Mouse (Mus musculus) cerebellum, adult 9-11 months (tissue): ENCODE data around the gene Wbp4.

Experiments
- DNase-seq: peaks from one replicate; pipeline ENCODE4 v3.0.0; 2022

Wbp4 gene

DNA sequence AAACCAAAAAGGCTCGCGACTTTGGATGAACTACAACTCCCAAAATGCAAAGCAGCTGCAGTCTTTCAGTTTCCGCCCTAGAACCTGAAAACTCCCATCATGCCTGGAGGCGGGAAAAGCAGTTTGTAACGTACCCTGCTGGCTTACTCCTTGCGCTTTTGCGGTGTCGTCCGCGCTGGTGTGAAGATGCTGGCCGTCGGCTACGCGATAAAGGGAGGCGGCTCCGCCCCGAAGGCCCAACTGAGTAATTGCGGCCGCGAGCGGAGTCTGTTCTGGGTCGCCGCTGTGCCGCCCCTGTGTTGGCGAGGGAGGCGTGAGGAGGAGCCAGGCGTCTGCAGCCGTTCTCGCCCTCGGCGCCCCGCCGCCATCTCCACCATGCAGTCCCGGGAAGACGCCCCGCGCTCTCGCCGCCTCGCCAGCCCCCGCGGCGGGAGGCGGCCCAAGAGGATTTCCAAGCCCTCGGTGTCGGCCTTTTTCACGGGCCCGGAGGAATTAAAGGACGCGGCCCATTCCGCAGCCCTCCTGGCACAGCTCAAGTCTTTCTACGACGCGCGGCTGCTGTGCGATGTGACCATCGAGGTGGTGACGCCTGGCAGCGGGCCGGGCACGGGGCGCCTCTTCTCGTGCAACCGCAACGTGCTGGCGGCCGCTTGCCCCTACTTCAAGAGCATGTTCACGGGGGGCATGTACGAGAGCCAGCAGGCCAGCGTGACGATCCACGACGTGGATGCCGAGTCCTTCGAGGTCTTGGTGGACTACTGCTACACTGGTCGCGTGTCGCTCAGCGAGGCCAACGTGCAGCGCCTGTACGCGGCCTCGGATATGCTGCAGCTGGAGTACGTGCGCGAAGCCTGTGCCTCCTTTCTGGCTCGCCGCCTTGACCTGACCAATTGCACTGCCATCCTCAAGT lies 29.4 kb downstream of the Wbp4 start, which contains the start of gene Kbtbd6:
Gene Kbtbd6 (plus strand): TSS at position 155 of the 910 bp plus-strand sequence.
- peak; percentile 78 for DNase-seq

DNA sequence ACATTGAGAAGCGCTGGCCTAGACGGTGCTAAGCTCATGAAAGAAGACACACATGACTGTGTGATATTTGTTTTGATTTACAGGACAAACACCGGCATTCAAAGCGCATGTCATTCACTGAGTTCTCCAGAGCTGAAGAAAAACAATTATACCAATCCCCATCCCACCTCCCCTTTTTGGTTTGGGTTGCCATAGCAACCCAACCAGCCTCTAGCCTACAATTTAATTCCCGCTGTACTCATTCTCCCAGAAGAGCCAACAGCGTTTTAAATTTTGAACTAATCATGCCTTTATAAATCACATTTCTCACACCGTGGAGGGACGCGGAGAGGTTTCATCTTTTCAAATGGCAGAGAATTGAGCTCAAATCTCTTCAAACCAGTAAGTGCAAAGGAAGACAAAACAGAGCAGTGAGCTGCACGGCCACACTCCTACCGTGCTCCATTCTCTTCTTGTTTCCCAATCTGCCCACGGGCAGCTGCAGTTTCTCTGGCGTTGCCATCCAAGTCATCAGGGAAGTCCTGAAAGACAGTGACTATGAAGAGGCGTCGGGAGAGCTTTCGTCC lies 36.2 kb downstream of the Wbp4 start:
- DNase-seq = no peak

DNA sequence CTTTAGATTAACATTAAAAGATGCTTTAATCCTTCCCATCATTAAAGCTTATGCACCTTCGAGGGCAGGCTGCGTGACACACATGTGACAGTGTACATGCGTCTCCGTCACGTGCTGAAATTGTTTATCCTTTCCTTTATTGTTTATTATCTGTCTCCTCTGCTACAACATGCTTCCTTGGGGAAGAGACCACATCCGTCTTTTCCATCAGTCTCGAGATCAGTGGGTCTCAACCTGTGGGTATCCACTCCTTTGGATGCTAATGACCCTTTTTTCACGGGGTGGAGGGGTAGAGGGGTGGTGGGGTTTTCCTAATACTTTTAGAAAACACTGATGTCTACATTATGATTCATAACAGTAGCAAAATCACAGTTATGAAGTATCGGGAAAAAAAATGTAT lies 36.7 kb downstream of the Wbp4 start:
- DNase-seq = no peak

DNA sequence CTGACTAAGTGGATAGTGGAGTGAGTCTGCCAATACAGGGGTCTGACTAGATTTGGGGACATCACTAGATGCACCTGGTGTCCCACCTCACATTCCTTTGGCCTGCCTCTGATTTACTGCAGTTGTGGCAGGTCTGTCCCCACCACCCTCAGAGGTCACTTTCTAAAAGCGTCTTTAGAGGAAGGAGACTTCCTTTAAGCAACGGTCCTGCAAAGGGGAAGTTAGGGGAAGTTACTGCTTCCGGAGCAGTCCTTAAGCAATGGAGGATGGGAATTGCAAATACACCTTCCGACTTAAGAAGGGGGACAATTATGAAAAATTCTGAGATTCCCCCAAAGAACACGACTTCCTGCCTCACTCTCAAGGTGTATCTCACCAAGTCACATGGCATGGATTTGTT lies 39.9 kb downstream of the Wbp4 start:
- DNase-seq = no peak

DNA sequence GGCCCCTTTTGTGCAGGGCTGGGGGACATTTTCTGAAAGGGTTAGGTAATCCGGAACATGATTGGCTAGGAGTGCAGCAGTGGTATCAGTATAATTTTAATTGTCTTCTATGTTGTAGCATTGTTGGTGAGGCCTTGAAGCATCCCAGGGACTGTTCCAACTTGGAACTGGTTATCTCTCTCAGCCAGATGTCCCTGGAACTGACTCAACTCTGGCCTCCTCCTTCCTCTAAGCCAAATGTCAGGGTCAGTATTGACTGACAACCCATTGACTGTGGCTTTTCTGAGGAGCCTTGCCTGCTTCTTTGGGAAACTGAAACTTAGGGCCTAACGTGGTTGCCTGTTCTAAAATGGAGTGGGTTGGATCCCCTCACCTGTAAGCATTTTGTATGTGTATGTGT lies 40.7 kb downstream of the Wbp4 start:
- no peak for DNase-seq

DNA sequence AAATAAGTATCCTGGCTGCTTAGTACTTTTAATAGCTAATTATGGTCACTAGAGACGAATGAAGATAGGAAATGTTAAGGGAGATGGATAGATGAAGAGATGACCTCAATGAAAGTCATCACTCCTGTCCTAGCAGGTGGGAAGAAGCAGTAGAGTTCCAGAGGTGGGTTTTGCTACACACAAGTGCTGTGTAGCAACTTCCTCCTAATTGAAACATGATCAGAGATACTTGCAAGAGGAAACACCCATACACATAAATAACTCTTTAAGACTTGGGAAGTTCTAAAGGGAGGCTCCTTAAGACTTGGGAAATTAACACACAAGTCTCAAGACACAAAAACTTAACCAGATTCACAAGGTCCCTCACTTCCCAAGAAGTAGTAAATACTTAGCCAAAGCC lies 47.3 kb downstream of the Wbp4 start:
- no peak for DNase-seq

DNA sequence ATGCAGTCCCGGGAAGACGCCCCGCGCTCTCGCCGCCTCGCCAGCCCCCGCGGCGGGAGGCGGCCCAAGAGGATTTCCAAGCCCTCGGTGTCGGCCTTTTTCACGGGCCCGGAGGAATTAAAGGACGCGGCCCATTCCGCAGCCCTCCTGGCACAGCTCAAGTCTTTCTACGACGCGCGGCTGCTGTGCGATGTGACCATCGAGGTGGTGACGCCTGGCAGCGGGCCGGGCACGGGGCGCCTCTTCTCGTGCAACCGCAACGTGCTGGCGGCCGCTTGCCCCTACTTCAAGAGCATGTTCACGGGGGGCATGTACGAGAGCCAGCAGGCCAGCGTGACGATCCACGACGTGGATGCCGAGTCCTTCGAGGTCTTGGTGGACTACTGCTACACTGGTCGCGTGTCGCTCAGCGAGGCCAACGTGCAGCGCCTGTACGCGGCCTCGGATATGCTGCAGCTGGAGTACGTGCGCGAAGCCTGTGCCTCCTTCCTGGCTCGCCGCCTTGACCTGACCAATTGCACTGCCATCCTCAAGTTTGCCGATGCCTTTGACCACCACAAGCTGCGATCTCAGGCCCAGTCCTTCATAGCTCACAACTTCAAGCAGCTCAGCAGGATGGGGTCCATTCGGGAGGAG lies 54.5 kb downstream of the Wbp4 start:
- DNase-seq = peak; percentile 55

DNA sequence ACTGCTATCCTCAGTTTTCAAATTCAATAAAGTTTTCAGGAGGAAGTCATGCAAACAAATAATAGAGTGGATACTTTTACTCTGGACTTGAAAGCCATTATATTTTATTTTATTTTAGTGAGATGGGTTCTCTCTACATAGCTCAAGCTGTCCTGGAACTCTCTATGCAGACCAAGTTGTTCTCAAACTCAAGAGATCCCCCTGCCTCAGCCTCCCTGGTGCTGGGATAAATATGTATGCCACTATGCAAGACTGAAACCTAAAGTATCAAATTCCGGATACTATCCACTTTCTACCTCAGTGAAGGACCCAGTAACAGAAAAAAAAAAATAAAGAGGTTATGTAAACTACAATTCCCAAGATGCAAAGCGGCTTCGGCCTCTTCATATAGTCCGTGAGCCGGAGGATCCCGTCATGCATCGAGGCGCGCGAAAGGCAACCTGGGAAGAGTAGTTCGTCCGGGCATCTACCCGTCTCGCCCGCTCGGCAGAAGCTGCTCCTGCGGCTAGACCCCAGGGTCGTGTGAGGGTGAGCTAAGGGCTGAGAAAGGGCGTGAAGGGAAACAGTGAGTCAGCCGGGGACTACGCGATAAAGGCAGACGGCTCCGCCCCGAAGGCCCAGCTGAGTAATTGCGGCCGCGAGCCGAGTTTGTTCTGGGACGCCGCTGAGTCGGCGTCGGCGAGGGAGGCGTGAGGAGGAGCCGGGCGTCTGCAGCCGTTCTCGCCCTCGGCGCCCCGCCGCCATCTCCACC lies 55.2 kb downstream of the Wbp4 start, which contains the start of gene Kbtbd7:
Gene Kbtbd7 (plus strand): TSS at position 533 of the 751 bp plus-strand sequence.
- DNase-seq = peak; percentile 91

DNA sequence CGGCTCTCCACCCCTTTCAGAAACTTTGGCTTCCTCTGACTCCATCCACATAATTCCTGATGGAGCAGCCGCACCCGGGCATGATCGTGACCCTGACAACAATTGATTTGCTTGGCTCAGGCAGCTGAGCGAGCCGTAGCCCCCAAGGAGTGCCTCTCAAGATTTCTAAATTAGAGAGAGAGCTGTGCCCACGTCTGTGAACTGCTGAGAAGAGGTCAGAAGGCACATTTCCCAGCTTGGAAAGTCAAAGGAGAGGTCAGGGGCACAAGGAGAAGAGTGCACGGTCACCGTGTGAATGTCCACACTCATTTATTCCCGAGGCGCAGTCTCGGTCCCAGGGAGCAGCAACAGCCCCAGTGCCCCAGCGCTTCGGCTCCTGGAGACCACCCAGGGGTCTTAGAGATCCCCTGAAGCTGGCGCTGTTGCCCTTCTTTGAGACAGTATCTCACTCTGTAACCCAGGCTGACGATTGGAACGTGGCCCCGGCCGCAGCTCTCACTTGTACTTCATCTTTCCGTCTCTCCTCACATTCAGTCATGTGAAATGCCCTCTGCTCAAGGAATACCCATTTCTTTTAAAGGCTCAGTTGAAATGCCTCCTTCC lies 61.1 kb downstream of the Wbp4 start:
- DNase-seq = no peak

DNA sequence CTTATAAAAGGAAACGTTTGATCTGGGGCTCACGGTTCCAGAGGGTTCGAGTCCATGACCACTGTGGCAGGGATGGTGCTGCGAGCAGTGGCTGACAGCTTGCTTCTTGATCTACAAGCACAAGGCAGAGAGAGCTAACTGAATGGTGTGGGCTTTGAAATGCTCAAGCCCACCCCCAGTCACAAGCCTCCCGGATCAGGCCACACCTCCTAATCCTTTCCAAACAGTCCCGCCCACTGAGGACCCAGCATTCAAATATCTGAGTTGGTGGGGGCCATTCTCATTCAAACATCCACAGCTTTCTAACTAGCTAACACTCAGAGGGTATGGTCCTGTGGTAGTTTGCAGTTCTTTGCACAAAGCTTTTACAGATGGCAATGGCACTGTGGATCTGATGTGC lies 68.2 kb downstream of the Wbp4 start:
- no peak for DNase-seq

DNA sequence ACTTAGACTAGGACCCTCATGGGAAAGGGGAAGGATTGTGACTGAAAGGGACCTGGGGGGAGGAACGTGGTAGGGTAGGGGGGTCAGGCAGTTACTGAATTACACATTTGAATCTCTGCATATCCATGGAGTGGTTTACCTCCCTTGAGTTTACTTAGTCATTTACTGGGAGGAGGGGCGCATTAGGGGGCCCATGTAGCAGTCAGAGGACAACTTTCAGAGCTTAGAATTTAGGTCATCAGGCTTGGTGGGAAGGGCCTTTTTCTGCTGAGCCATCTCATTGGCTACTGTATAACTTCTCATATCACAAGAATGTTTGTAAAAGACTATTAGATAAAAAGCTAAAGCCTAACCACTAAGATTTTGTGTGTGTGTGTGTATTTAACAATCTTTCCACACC lies 70.7 kb downstream of the Wbp4 start:
- DNase-seq = no peak
